Mouse (Mus musculus) cerebellum, postnatal 25 days (tissue): Measurements from ENCODE around the gene Ccdc70.
"Not testable (repeated sequence)": the region's sequence is repeated elsewhere in the genome, so short reads cannot be mapped to it uniquely, and the experiment has no call there.

Experiments
- DNase-seq, 2 experiments: peaks; one replicate each; pipeline ENCODE4 v3.0.0; 2021; ENCODE audit warnings: mixed read lengths in 2 of 2

Gene Ccdc70

GRCm38 (mm10) chr8:21969475-21969874 lies at the start of gene Ccdc70:
Gene Ccdc70, plus strand, starts transcription at chr8:21969775.
- DNase-seq: no peak

GRCm38 (mm10) chr8:21930754-21931153 lies 38.8 kb upstream of the Ccdc70 start:
- DNase-seq: not testable (repeated sequence)

- no peak for DNase-seq
These were observed 37.0 kb upstream of the Ccdc70 start, which contains the start of gene Defb15 for GRCm38 (mm10) chr8:21932610-21933009. Gene Defb15, minus strand, starts transcription at chr8:21932710.

- DNase-seq: not testable (repeated sequence)
These were observed 31.5 kb upstream of the Ccdc70 start, which contains the start of gene Defb35 for GRCm38 (mm10) chr8:21938052-21938451. Gene Defb35, plus strand, starts transcription at chr8:21938352.

DNA sequence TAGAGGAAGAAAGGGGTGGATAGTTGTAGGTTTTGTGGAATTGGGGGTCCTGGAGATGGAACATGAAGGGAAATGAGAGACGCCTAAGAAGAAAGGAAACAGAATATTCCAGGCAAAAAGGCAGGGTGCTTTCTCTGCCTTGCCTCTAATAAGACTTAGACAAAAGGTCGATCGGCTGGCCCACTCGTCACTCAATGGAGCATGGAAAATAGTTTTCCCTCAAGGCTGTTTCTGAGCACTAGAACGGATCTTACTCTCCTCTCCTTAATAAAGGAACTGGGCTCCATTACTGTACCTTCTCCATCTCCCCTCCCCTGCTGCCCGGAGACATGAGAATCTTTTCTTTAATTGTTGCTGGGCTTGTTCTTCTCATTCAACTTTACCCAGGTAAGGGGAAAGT lies 23.1 kb upstream of the Ccdc70 start, which contains the start of gene Defb13:
TSS of gene Defb13 (plus strand) at position 301 of the 400 bp plus-strand sequence.
- DNase-seq: no peak

- DNase-seq: peak; percentile 3 to 5
These were observed 22.1 kb upstream of the Ccdc70 start for GRCm38 (mm10) chr8:21947311-21948017.

- peak; percentile 18 to 64 for DNase-seq
These were observed 14.3 kb upstream of the Ccdc70 start for GRCm38 (mm10) chr8:21955321-21955720.

GRCm38 (mm10) chr8:21956336-21956735 lies 13.2 kb upstream of the Ccdc70 start:
- DNase-seq: peak in 1 of 2 experiments; percentile 3

- no peak for DNase-seq
These were observed 11.2 kb upstream of the Ccdc70 start, which contains the start of gene Fam90a1a for GRCm38 (mm10) chr8:21958414-21958813. Gene Fam90a1a, plus strand, starts transcription at chr8:21958714.

DNA sequence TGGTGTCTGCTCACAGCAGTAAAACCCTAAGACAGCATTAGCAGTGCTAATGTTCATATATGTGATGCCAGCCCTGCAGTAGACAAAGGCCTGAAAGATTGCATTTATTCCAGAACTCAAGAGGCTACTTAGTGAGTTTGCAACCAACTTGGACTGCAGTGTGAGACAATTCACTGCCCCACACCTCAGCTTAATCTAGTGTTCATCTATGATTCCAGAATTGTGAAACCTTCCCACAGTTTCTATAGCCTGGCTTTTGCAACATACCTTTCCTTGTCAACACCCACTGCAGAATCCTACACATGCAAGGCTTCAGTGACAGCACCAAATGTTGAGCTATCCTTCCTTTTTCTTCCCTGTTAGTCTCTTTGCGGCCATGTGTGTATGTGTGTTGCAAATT lies 2.9 kb upstream of the Ccdc70 start:
- no peak for DNase-seq

- no peak for DNase-seq
These were observed 8.6 kb downstream of the Ccdc70 start for GRCm38 (mm10) chr8:21978193-21978592.

DNA sequence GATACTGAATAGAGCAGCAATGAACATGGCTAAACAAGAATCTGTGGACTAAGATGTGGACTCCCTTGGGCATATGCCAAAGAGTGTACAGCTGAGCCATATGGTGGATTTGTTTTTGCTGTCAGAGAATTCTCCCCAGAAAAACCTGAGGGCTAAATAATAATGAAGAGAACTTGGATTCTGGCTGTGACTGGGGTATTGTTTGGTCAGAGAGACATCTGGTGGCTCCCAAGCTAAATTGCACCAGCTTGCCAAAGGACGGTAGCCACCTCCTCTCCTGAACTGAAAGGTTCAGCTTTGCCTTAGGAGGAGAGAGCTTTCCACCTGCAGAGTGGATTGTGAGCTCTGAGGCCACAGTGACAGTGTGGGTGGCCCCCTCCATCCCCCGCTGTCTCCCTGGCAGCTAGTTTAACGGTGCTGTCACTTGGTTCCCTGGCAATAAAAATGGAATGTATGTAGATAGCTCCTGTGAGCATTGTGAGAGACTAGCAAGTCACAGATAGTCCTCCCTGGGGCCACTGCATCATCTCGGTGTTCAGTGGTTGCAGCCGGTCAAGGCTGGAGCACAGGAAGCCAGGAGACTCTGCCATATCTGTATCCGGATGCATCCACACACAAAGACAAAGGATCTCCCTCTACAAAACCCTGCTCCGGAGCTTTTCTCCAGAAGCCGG lies 12.2 kb downstream of the Ccdc70 start:
- peak; percentile 20 to 43 for DNase-seq

DNA sequence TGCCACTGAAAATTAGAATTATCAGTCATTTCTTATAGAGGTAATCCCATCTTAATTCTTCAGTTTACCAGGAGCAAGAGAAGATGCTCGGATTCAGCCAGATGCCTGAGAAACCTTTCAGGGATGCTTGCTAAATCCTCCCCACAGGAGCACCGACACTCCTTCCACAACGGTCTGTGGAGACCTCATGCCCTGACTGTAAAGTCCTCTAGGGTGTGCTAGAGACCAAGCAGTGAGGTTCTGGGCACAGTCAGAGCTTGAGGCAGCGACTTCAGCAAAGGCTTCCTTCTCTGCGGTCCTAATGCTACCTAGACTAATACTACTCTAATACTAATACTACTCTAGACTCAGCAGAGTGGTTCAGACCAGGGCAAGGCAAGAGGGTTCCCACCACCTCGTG lies 22.6 kb downstream of the Ccdc70 start:
- peak; percentile 56 to 71 for DNase-seq

DNA sequence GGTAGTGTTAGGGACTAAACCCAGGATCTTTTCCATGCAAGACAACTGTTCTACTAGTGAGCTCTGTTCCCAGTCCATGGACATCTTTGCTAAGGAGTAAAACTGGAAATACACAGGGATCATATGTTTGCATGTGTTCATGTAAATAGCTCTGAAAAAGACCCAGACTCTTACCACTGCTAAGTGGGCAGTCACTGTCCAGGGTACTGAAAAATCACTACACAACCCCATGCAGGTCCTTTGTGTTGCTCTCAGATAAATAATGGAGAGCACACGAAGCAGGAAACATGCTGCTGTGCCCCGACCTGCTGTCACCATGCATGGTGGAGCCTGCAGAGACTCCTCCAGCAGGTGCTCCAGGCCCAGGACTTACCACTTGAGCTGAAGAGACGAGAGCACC lies 25.6 kb downstream of the Ccdc70 start:
- DNase-seq: no peak

DNA sequence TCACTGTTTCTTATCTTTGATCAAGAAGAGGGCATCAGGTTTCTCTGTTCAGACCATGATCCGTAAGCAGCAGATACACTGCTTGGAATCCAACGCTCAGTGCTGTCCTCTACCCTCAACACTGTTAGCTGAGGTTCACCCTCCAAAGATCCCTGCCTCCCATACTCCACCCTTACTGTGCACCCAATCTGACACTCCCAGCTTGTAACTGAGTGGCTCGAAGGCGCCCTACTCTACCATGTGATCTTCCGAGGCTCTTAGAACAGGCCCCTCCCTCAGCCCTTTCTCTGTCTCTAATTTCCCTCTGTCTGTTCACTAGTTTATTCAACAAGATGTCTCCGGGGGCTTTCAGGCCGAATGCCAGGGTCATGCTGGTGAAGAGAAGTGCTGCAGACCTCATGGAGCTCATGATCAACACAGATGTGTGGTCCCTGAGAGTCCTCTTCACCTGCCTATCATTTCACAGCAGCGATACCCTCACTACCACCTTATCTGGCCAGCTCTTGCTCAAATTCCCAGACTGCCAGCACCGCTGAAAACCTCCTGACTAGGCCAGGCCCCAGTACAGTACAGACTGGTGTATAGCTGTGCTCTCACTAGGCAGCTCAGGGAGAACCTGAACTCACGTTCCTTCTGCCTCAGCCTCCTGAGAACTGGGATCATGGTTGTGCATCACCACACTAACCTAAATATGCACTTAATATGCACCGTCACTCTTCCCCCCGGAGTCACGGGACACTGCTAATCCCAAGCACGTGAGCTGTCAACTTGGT lies 35.4 kb downstream of the Ccdc70 start:
- no peak for DNase-seq

GRCm38 (mm10) chr8:22006423-22006822 lies 36.8 kb downstream of the Ccdc70 start:
- DNase-seq: no peak

- DNase-seq: no peak
These were observed 39.8 kb downstream of the Ccdc70 start for GRCm38 (mm10) chr8:22009403-22009802.

- DNase-seq: no peak
These were observed 43.6 kb downstream of the Ccdc70 start for GRCm38 (mm10) chr8:22013034-22013707.

- DNase-seq: no peak
These were observed 48.2 kb downstream of the Ccdc70 start for GRCm38 (mm10) chr8:22017731-22018130.

DNA sequence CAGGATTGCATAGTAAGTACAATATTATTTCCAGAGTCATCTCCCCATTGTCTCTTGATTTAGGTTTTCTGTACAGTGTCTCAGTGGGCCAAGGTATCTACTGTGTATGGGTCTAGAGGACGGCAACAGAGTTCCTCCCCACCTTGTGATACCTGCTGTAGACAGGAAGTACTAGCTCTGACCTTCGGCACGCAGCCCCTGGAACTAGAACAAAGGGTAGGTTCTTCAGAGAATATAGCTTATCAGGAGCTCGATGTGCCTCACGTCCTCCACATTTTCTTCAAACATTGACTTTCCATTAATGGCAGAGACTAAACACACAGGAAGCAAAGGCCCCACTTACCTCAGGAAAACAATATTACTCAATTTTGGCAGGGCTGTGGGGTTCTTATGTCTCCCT lies 49.9 kb downstream of the Ccdc70 start:
- DNase-seq: no peak

- DNase-seq: no peak
These were observed 52.7 kb downstream of the Ccdc70 start for GRCm38 (mm10) chr8:22022244-22022643.
